Mouse (Mus musculus) MN1 (cell line): ENCODE data around the gene Trappc4.
A peak's percentile ranks its signal among the peaks of the same experiment; 100 is the strongest.
"Not testable (repeated sequence)": the region's sequence is repeated elsewhere in the genome, so short reads cannot be mapped to it uniquely, and the experiment has no call there.

Experiments used
- DNase-seq: peaks from one replicate; pipeline ENCODE4 v3.0.0-alpha.2; 2016; ENCODE audit warnings: low spot score

Trappc4 gene

GRCm38 (mm10) chr9:44406906-44407751, at the start of gene Trappc4, which contains the start of gene Rps25:
TSS of gene Trappc4 (minus strand) at chr9:44407600.
TSS of gene Rps25 (plus strand) at chr9:44407139.
- DNase-seq = peak; percentile 95

- DNase-seq = no peak
Measured at GRCm38 (mm10) chr9:44454891-44455220, 47.5 kb upstream of the Trappc4 start, which contains the start of gene Upk2. TSS of gene Upk2 (minus strand) at chr9:44454976.

GRCm38 (mm10) chr9:44454132-44454890, 46.9 kb upstream of the Trappc4 start:
- DNase-seq = peak; percentile 82

DNA sequence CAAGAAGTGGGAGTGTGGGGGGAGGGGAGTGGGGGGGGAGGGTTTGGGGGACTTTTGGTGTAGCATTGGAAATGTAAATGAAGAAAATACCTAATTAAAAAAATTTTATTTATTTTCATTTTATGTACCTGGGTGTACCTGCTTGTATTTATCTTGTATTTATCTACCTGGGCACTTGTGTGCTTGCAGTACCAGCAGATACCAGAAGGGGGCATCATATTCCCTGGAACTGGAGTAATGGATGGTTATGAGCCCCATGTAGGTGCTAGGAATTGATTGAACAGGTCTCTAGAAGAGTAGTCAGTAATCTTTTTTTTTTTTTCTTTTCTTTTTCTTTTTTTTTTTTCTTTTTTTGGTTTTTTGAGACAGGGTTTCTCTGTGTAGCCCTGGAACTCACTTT, 43.0 kb upstream of the Trappc4 start:
- no peak for DNase-seq

GRCm38 (mm10) chr9:44444402-44445025, 37.1 kb upstream of the Trappc4 start:
- DNase-seq = not testable (repeated sequence)

DNA sequence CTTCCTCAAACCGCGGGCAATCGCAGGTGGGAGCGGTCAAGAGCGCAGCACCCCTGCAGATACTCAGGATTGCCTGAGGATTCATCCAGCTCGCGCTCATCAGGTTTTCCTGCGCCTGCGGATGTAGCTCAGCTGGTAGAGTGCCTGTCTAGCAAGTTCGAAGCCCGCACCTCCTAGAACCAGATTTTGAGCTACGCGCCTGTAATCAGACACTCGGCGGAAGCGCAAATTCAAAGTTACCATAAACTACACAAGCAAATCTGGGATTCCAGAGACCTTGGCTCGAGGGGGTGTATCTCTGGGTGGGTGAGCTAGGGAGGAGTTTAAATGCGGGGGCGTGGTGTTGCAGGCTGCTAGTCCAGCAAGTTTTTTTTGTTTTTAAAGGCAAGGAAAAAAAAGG, 33.6 kb upstream of the Trappc4 start, which contains the start of gene Foxr1:
TSS of gene Foxr1 (minus strand) at position 176 of the 400 bp plus-strand sequence.
- DNase-seq = no peak

- DNase-seq = no peak
Measured at GRCm38 (mm10) chr9:44435747-44436146, 28.3 kb upstream of the Trappc4 start.

DNA sequence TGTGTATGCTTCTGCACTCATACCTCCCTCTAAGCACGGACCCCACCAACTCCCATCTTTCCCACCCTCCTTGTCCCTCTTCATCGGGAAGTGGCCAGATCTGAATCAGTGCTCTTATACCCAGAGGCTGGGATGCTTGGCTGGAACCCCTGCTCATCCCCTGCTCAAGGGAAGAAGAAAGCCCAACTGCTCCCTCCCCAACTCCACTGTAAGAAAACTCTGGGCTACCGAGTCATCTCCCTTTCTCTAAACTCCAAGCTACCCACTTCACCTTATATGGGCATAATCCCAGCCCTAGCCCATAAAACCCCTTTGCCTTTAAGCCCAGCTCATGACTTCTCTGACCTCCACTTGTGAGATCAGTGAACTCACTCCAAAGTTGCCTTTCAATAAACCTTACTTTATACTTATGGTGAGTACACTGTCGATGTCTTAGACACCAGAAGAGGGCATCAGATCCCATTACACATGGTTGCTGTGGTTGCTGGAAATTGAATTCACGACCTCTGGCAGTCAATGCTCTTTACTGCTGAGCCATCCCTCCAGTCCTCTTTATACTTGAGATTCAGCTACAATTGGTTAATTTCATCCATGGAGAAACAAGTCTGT, 25.3 kb upstream of the Trappc4 start:
- no peak for DNase-seq

- no peak for DNase-seq
Measured at GRCm38 (mm10) chr9:44423576-44423975, 16.2 kb upstream of the Trappc4 start.

DNA sequence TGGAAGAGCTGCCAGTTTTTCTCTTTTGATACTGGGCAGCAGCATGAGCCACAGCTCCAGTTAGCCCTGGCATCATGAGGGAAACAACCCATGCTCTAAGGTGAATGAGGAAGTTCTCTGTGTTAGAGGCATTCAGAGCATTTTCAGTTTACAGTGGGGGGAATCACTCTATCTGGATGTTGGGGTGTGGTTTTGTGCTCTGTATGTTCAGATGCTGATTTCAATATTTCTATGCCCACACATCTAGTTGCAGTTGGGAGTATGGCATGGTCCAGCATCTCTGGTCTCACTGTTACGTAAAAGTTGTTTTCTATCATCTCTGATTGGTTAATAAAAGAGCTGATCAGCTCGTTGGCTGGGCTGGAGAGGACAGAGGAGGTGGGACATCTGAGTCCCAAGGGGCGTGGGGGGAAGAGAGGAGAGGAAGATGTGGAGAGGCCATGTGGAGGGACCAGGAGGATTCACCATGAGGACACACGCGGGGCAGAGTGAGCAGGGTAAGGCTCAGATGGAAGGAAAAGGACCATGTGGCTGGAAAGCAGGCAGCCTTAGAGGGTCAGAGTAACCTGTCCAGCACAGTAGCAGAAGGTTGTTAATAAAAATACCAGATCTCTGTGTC, 13.0 kb upstream of the Trappc4 start:
- no peak for DNase-seq

DNA sequence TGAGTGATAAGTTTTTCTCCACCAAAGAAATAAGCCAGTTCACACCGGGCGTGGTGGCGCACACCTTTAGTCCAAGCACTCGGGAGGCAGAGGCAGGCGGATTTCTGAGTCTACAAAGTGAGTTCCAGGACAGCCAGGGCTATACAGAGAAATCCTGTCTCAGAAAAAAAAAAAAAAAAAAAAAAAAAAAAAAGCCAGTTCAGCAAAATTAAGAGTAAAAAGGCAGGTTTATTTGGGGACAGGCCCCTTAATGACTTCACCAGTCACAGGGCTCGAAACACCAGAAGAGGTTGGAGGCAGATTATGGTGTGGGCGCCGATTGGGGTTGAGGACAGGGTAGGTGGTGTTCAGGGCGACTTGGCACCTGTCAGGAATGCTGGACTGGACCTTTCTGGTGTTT, 12.3 kb upstream of the Trappc4 start:
- not testable (repeated sequence) for DNase-seq

DNA sequence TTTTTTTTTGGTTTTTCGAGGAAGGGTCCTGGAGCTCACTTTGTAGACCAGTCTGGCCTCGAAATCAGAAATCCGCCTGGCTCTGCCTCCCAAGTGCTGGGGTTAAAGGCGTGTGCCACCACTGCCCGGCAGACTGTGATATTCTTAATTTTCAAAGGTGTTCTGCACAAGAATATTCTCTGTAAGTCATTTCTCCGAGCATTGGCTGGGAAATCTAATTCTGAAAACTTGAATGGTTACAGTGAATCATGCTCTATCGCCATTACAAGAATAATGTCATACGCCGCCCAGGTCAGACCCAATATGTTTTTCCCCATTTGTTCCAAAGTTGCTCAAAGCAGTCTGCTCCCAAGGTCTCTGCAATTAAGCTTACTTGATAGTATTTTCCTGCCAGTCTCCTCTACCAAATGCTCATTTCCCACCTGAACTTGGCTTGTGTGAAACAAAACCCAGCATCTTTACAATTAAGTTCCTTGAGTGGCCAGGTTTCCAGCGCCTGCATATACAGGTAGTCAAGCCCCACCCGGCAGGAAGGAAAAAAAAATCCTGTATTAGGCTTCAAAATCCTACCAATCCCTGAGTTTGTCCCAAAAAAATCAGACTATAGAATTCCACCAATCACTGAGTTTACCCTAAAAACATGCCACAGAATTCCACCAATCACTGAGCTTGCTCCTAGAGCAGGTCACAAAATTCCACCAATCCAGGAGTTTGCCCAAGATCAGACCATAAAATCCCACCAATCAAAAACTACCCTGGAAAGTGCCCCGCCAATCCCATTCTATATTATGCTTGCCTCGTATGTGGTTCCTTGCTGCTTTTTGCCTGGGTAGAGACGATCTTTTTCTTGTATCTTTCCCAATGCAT, 11.4 kb upstream of the Trappc4 start, which contains the start of gene Ccdc84:
TSS of gene Ccdc84 (minus strand) at position 51 of the 867 bp plus-strand sequence.
- DNase-seq = no peak

DNA sequence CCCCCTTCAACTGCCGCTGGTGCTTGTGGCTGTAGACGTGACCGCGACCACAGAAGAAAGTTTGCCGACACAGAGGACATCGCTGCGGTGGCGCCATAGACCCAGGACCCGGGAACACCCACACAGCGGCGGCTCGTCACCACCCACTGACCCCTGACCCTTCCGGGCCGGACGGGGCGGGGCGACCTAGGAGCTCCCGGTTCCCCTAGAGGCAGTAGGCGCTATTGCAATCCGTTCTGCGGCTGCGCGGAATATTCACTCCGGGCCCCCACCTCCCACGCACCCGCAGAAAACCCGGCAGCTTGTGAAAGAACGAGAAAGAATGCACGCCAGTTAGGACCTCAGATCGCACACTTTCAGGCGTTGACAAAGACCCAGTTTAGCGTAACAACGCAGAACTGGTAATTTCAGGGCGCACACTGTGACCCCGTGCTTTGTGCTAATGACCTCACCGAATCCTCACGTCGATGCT, 10.5 kb upstream of the Trappc4 start:
- peak; percentile 96 for DNase-seq

DNA sequence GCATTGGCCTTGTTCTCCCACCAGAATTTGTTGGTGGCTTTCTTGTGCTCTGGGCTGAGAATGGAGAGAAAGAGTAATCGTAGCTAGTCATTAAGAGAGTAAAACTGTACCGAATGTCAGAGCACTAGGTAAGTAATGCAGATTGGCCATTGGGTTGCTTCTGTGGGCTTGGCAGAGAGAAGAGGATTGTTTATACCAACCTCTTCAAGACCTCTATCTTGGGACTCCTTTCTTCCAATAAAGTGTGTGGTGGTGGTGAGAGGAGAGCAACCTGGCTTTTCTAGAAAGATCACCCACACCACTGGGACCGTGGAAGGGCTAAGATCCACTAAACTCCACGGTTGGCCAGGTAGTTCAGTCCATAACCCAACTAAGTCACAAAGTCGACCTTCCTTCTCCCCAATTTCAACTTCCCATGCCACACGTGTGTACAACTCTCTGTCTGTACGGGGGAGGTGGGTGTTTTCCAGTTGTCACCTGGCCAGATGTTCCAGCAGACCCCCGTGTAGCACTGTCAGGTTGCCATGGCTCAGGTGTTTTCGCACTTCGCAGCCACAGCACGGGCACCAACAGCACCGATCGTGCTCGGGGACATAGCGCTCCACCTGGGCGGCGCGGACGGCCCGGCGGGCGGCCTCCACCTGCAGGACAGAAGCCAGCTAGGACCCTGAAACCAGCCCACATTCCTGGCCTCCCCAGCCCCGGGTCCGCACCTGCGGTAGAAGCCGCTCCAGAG, 9.9 kb upstream of the Trappc4 start:
- DNase-seq = no peak

GRCm38 (mm10) chr9:44412781-44413180, 5.4 kb upstream of the Trappc4 start:
- no peak for DNase-seq

DNA sequence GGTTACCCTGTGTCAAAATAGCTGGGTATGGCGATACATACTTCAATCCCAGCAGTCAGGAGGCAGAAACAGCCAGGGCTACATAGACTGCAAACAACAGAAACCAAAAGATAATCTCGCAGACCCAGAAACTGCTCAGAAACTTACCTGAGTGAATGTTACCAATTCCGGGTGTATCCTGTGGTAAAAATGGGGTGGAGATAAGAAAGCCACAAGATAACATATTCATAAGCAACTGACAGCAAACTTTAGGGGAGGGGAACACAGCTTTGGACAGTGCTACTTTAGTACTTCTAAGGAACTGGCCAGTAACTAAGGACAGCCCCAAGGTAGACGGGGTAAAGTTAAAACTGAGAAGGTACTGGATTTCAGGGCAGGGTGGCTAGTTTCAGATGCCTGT, 4.9 kb upstream of the Trappc4 start:
- DNase-seq = no peak

- no peak for DNase-seq
Measured at GRCm38 (mm10) chr9:44411601-44412130, 4.3 kb upstream of the Trappc4 start.

DNA sequence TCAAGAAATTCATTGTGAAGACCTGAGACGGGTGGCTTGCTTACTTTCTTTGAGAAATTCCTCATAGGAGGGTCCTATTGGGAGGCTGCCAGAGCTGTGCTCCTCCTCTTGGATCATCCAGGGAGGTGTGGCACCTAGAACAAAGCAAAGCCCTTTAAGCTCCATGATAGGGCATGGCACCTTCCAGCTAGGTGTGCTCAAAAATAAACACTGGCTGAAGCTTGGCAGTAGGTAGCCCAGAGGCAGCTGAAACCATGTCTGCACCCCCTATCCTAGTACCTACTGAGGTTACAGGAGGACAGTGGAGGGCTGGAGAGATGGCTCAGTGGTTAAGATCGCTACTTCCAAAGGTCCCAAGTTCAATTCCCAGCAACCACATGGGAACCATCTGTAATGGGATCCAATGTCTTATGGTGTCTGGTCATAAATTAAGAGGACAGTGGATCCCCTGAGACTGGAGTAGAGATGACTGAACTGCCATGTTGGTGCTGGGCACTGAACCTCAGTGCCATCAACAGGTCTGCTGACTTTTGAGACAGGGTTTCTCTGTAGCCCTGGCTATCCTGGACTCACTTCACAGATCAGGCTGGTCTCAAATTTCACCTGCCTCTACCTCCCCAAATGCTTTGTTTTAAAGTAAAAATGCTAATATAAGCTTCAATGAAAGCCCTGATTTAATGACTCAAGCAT, 3.4 kb upstream of the Trappc4 start:
- no peak for DNase-seq

GRCm38 (mm10) chr9:44408693-44409092, 1.3 kb upstream of the Trappc4 start:
- not testable (repeated sequence) for DNase-seq
